Mouse (Mus musculus) forebrain, embryonic 10.5 days (tissue): ENCODE results near the gene Adal. TPM values are rescaled to one million over a fixed set of nuclear protein-coding genes. Genes with fewer than 3 reads are reported as not detected.
A peak's percentile ranks its signal among the peaks of the same experiment; 100 is the strongest.

Source experiments
- DNase-seq: peaks from one replicate; pipeline ENCODE4 v3.0.0-alpha.2; 2017; ENCODE audit warnings: low spot score; ENCODE audit errors: extremely low spot score
- H3K27ac ChIP-seq: fragments of 300-500 bp; sonication (generic); 2 replicates; pipeline ENCODE4 v1.5.1; 2016; ENCODE audit warnings: mild to moderate bottlenecking
- H3K27me3 ChIP-seq: fragments of 300-500 bp; sonication (generic); 2 replicates; pipeline ENCODE4 v1.6.1; 2016; ENCODE audit warnings: mild to moderate bottlenecking; ENCODE audit not compliant: poor library complexity, severe bottlenecking
- H3K36me3 ChIP-seq: fragments of 300-500 bp; sonication (generic); replicated peaks from 2 replicates; pipeline ENCODE4 v1.6.1; 2016; ENCODE audit warnings: mild to moderate bottlenecking, moderate library complexity
- H3K4me1 ChIP-seq: fragments of 300-500 bp; sonication (generic); 2 replicates; pipeline ENCODE4 v1.6.1; 2016
- H3K4me3 ChIP-seq: fragments of 300-500 bp; sonication (generic); 2 replicates; pipeline ENCODE4 v1.5.1; 2016; ENCODE audit warnings: mild to moderate bottlenecking, moderate library complexity
- H3K9me3 ChIP-seq: fragments of 300-500 bp; sonication (generic); 2 replicates; pipeline ENCODE4 v1.6.1; 2016; ENCODE audit warnings: mild to moderate bottlenecking, moderate library complexity
- WGBS: fragments of 180-500 bp; shearing (Covaris S2); methylation state at CpG from one replicate; pipeline ENCODE4 v1.1.7; 2016; 5-methylcytosine and 5-hydroxymethylcytosine counted together
- polyA plus RNA-seq: library from polyadenylated mRNA; unstranded; fragments of >200 nt; fragmentation: Nextera tagmentation; extraction: Ambion mirVana; gene quantifications from 2 replicates; pipeline ENCODE4 v1.2.1, GENCODE M21; 2016

Gene Adal
- polyA plus RNA-seq, 1 experiment from 2014 or later: 24.7 TPM

DNA sequence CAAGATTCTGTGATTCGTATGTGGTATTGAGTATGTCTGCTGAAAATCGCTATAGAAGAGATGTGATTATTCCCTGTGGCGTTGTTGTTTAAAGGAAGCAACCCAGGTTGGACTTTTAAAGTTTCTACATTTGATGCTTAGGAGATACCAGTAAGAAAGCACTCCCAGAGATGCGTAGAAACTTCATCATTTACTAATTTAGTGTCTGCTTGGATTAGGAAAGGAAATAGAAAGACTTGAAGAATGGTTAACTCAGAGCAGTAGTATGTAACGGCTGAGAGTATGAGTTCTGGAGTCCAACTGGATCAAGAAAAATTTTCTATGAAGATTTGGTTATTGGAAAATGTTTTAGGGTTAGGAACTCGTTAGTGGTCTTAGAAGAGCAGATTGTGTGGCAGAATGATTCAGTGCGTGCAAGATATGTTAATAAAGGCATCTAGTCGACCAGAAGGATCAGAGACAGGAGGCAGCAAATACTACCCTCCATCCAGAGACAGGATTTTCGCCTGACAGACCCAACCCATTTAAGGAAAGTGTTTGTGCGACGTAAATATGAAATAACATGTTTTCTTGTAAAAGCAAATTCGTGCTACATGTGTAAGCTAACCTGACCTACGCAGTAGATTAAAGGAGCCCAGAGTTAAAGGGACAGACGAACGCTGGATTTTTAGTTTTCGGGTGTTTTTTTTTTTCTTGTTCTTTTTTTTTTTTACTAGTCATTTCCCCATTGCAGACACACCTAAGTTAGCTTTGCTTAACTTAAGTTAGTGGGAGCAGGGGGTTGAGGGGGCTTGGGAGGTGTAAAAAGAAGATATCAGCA, 1.2 kb downstream of the Adal start:
- peaks cover 56% of the 10 kb centered on the region for H3K36me3 ChIP-seq
- WGBS: 79% methylated on average over 16 of the region's 16 CpGs

DNA sequence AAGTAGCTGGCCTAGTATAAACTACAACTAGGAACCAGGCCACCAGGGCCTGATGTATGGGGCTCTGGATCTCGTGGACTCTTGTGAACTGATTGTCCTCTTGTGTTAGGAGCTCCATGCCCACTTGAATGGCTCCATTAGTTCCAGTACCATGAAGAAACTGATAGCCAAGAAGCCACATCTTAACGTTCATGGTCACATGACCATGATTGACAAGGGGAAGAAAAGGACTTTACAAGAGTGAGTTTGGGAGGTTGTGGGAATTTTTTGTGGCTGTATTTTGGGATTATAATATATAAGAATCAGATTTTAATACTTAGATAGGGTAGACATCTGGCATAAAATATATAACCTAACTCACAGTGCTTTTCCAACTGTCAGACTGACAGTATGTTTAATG, 2.2 kb downstream of the Adal start:
- 73% methylated on average over 2 of the region's 2 CpGs for WGBS
- Histone ChIP-seq H3K4me3 (no peak overlapping the region), H3K27me3 (no peaks in the 10 kb centered on the region), H3K9me3 (peaks cover 16% of the 10 kb centered on the region), H3K36me3 (peaks cover 57% of the 10 kb centered on the region), H3K27ac (no peak overlapping the region), H3K4me1 (peaks cover 28% of the 10 kb centered on the region)
- DNase-seq: no peak

More for the DNA sequence above, 1.2 kb downstream of the Adal start:
- peaks cover 16% of the 10 kb centered on the region for H3K9me3 ChIP-seq
- H3K27ac ChIP-seq: peak overlapping the region; percentile 97
- peak overlapping the region; percentile 72 for H3K4me3 ChIP-seq
- peaks cover 28% of the 10 kb centered on the region for H3K4me1 ChIP-seq
- no peak for DNase-seq
- H3K27me3 ChIP-seq: no peaks in the 10 kb centered on the region

DNA sequence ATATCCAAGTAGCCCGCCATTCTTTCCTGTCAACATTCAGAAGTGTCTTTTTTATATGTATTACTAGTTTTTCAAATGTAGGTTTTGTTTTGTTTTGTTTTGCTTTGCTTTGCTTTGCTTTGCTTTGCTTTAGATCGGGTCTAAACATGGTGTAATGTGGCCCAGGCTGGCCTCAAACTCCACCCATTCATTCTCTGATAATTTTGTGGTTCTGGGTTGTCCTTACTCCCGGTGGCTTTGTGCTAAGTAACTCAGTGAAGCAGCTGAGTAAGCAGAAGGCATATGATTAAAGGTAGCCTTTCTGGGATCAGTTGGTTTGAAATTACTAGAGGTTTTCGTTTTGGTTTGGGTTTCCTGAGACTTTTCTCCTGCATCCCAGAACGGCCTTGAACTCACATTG, 9.5 kb downstream of the Adal start:
- Histone ChIP-seq H3K9me3 (no peaks in the 10 kb centered on the region), H3K27ac (no peak overlapping the region), H3K4me1 (no peaks in the 10 kb centered on the region), H3K27me3 (no peaks in the 10 kb centered on the region), H3K36me3 (peaks cover 66% of the 10 kb centered on the region), H3K4me3 (no peak overlapping the region)
- no peak for DNase-seq
- 88% methylated on average over 5 of the region's 5 CpGs for WGBS

DNA sequence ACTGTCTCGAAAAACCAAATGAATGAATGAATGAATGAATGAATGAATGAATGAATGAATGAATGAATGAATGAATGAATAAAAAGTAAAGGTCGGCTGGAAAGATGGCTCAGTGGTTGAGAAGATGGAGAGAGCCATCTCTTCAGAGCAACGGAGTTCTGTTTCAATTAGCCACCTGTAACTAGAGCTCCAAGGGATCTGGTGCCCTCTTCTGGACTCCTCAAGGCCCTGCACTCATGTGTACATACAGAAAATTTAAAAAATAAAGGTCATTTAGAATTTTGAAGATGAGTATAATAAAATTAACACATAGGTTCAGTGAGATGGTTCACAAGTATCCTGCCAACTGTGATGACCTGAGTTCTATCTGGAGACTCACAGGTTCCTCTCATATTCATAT, 12.9 kb downstream of the Adal start:
- WGBS: 90% methylated on average over 3 of the region's 3 CpGs
- Histone ChIP-seq H3K27ac (no peak overlapping the region), H3K36me3 (peaks cover 63% of the 10 kb centered on the region), H3K4me1 (no peaks in the 10 kb centered on the region), H3K27me3 (no peaks in the 10 kb centered on the region), H3K9me3 (no peaks in the 10 kb centered on the region), H3K4me3 (no peak overlapping the region)
- DNase-seq: no peak

DNA sequence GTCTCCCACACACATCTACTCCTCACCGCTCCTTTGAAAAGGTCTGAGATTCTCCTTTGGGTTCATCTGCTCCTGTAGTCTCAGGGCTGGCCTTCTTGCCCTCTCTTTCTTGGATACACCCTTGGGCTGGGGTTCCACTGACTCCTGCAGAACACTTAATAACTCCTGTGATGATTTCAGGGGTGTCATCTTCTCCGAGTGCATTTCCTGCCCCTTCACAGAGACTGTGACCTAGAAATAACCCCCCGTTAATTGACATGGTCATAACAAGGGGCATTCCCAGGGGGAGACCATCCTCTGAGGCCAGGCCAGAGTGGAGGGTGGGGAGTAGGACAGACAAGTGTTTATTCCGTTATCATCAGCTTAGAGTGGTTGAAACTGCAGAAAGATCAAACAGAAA, 28.9 kb downstream of the Adal start:
- H3K4me1 ChIP-seq: peaks cover 37% of the 10 kb centered on the region
- 77% methylated on average over 4 of the region's 4 CpGs for whole genome bisulfite sequencing
- no peaks in the 10 kb centered on the region for H3K27me3 ChIP-seq
- no peaks in the 10 kb centered on the region for H3K9me3 ChIP-seq
- peaks cover 45% of the 10 kb centered on the region for H3K36me3 ChIP-seq
- DNase-seq: no peak
- H3K4me3 ChIP-seq: peak overlapping the region; percentile 94
- no peak overlapping the region for H3K27ac ChIP-seq

DNA sequence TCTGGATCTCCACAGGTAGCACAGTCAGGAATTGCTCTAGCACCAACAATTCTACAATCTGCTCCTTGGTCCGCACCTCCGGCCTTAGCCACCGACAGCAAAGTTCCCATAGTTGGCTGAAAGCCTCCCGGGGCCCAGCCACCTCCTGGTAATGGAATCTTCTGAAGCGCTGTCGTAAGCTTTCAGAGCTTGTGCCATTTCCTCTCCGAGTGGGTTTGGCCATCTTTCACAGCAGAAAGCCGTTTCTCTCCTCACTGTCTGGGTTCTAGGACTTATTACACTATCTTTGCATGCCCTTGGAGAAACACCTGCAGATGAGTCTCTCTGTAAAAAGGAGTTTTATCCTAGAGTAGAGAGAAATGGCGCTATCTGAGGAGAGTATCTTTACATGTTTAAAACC, 29.7 kb downstream of the Adal start:
- peak overlapping the region; percentile 91 for H3K27ac ChIP-seq
- no peak for DNase-seq
- WGBS: 12% methylated on average over 9 of the region's 9 CpGs

DNA sequence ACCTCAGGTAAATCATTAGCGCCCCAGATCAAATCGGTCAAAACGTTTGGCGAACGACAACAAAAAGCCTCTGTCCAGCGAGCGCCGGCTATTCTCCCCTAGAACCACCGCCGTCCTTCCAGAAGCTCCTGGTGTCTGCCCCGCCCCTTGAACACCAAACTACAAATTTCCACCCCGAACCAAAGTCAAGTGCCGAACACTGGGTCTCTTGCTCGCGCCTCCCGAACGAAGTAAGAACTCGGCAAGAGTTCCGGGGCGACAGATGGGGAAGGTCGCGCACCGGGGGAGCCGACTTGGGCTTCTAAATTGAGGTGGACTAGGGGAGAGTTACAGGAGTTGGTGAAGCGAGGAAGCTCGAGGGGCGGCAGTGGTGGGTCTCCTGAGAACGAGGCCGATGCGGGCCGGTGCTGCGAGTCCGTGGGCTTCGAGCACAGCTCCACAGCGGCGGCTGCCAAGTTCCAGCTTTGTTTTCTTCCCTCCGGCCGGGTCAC, 30.3 kb downstream of the Adal start, which contains the start of gene Tubgcp4:
Gene Tubgcp4, plus strand, starts transcription at position 174 of the 491 bp plus-strand sequence.
- under 1% methylated on average over 38 of the region's 38 CpGs for WGBS
- Histone ChIP-seq H3K27me3 (no peaks in the 10 kb centered on the region), H3K4me3 (peak within 1 kb of the TSS; percentile 94), H3K27ac (peak within 1 kb of the TSS; percentile 91), H3K9me3 (no peaks in the 10 kb centered on the region), H3K4me1 (peaks cover 37% of the 10 kb centered on the region), H3K36me3 (peaks cover 48% of the 10 kb centered on the region)
- peak; percentile 49 for DNase-seq

More for the DNA sequence above, 29.7 kb downstream of the Adal start:
- H3K4me1 ChIP-seq: peaks cover 37% of the 10 kb centered on the region
- peaks cover 45% of the 10 kb centered on the region for H3K36me3 ChIP-seq
- H3K27me3 ChIP-seq: no peaks in the 10 kb centered on the region
- H3K4me3 ChIP-seq: peak overlapping the region; percentile 94
- H3K9me3 ChIP-seq: no peaks in the 10 kb centered on the region

DNA sequence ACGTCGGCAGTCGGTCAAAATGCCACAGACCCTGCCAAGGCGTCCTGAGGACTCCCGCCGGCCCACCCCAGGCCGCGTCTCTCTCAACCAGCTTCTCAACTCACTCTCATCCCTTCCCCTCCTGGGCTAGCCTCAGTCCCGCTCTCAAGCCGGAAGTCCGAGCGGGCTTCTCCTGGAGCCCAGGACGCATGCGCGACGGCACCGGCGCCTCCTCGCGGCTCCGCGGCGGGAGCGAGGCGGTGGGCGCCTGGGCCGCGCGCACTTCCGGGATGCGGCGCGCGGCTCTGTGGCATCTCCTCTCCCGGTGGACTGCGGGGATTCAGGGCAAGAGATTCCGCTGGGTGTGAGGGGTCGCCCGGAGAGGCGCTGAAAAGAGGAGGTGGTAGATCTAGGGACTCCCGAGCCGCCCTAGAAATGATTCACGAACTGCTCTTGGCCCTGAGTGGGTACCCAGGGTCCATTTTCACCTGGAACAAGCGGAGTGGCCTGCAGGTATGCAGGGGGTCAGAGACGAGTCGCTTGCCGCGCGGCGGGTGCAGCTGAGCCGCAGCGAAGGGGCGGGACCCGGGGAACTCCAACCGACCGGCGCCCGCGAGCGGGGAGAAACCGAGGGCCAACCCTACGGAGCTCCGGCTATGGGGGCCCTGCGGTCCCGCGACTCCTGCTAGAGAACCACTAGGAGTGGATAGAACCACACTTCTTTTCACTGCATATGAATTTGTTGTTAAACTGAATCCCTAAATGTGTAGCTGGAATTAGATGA, 30.9 kb downstream of the Adal start, which contains the start of gene Zscan29:
Gene Zscan29, minus strand, starts transcription at position 146 of the 763 bp plus-strand sequence.
- 0% methylated on average over 66 of the region's 66 CpGs for WGBS
- H3K4me3 ChIP-seq: peak within 1 kb of the TSS; percentile 94
- H3K4me1 ChIP-seq: peaks cover 37% of the 10 kb centered on the region
- H3K9me3 ChIP-seq: no peaks in the 10 kb centered on the region
- H3K27me3 ChIP-seq: no peaks in the 10 kb centered on the region
- peak; percentile 87 for DNase-seq
- H3K36me3 ChIP-seq: peaks cover 49% of the 10 kb centered on the region
- H3K27ac ChIP-seq: peak within 1 kb of the TSS; percentile 91

DNA sequence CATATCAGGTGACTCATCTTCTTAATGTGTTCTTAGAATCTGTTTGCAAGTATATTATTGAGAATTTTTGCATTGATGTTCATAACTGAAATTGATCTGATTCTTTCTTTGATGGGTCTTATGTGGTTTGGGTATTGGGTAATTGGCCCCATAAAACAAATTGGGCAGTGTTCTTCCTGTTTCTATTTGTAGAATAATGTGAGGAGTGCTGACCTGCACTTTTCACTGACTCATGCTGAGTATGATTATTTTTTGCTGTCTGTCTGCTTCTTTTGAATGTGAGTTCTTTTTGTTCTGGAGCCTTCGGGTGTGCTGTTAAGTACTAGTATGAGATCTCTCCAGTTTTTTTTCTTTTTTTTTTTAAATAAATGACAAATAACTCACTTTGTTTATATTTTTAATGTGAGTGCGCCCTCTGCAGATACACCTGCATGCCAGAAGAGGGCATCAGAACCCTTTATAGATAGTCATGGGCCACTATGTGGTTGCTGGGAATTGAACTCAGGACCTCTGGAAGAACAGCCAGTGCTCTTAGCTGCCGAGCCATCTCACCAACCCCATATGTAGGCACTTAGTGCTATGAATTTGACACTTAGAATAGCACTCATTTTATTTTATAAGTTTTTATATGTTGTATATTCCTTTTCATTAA, 38.7 kb downstream of the Adal start:
- Histone ChIP-seq H3K36me3 (peaks cover 98% of the 10 kb centered on the region), H3K27me3 (no peaks in the 10 kb centered on the region), H3K27ac (no peak overlapping the region), H3K9me3 (no peaks in the 10 kb centered on the region), H3K4me1 (no peaks in the 10 kb centered on the region), H3K4me3 (no peak overlapping the region)
- WGBS: 96% methylated on average over 3 of the region's 3 CpGs
- no peak for DNase-seq

DNA sequence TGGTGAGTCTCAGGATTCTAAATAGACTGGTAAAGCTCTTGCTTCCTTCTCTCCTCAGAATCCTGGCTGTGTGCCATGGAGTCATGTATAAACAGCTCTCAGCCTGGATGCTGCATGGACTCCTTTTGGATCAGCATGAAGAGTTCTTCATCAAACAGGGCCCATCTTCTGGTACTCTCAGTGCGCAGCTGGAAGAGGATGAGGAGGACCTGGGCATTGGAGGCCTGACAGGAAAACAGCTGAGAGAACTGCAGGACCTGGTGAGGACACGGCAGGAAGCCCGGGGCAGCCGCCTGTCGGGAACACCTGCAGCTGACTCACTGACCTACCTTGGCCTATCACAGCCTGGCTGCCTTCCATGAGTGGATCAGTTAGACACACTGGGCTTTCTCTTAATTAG, 43.2 kb downstream of the Adal start:
- no peaks in the 10 kb centered on the region for H3K4me1 ChIP-seq

DNA sequence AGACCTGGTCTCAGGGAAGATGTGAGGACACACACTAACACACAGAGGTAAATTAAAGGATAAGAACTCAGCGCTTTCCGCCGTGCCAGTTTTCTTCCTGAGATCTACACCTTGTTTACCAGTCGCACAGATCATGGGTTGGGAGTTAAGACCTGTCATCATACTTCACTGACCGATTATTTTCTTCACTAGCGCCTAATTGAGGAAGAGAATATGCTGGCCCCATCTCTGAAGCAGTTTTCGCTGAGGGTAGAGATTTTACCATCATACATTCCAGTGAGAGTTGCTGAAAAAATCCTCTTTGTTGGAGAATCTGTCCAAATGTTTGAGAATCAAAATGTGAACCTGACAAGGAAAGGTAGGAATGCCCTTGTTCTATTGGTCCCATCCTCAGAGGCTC, 43.9 kb downstream of the Adal start:
- H3K9me3 ChIP-seq: no peaks in the 10 kb centered on the region
- H3K36me3 ChIP-seq: peaks cover 98% of the 10 kb centered on the region
- no peak for DNase-seq
- no peaks in the 10 kb centered on the region for H3K4me1 ChIP-seq
- no peak overlapping the region for H3K27ac ChIP-seq
- H3K27me3 ChIP-seq: no peaks in the 10 kb centered on the region
- no peak overlapping the region for H3K4me3 ChIP-seq
- 95% methylated on average over 7 of the region's 7 CpGs for WGBS

More for the DNA sequence above, 43.2 kb downstream of the Adal start:
- no peak for DNase-seq
- Histone ChIP-seq H3K27ac (no peak overlapping the region), H3K4me3 (no peak overlapping the region), H3K27me3 (no peaks in the 10 kb centered on the region), H3K9me3 (no peaks in the 10 kb centered on the region), H3K36me3 (peaks cover 98% of the 10 kb centered on the region)
- WGBS: 92% methylated on average over 5 of the region's 5 CpGs

DNA sequence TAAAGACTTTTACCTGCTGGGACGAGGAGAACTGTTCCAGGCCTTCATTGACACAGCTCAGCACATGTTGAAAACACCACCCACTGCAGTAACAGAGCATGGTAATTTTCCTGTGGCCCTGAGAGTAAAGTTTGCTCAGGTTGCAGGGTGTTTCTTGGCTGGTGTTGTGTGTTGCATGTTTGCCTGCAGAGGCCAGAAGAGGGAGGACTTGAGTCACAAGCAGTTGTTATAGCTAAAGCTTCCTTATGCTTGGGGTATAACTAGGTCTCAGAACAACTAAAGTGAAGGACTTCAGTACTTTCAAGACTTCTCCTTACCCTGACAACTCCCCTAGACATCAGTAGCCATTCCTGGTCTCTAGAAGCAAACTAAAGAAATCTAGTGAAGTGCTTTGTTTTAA, 48.3 kb downstream of the Adal start:
- WGBS: 84% methylated on average over 1 of the region's 1 CpGs
- DNase-seq: no peak
- H3K36me3 ChIP-seq: peaks cover 99% of the 10 kb centered on the region

More for the DNA sequence above, 48.3 kb downstream of the Adal start:
- Histone ChIP-seq H3K27ac (no peak overlapping the region), H3K4me1 (no peaks in the 10 kb centered on the region), H3K4me3 (no peak overlapping the region), H3K27me3 (no peaks in the 10 kb centered on the region), H3K9me3 (no peaks in the 10 kb centered on the region)
